Mouse (Mus musculus) E14TG2a.4 (cell line): ENCODE results near the gene Fermt2.
A peak's percentile ranks its signal among the peaks of the same experiment; 100 is the strongest.

ENCODE experiments used
- H3K27me3 ChIP-seq: 2 replicates; pipeline ENCODE4 v1.6.1; 2014; ENCODE audit warnings: low read length, control low read depth; ENCODE audit not compliant: insufficient read depth
- H3K36me3 ChIP-seq: 2 replicates; pipeline ENCODE4 v1.6.1; 2014; ENCODE audit warnings: low read length, control low read depth; ENCODE audit not compliant: insufficient read depth
- H3K4me1 ChIP-seq: replicated peaks from 2 replicates; pipeline ENCODE4 v1.6.1; 2014; ENCODE audit warnings: low read depth, low read length, control low read depth
- H3K4me3 ChIP-seq: replicated peaks from 2 replicates; pipeline ENCODE4 v1.5.1; 2014; ENCODE audit warnings: mild to moderate bottlenecking, low read length
- H3K9me3 ChIP-seq: 2 replicates; pipeline ENCODE4 v1.6.1; 2014; ENCODE audit warnings: low read length, control low read depth
- CTCF ChIP-seq: conservative IDR thresholded peaks from 2 replicates; pipeline ENCODE4 v1.5.1; 2014; ENCODE audit warnings: low read length
- NANOG ChIP-seq: IDR thresholded peaks from 2 replicates; pipeline ENCODE4 v1.6.1; 2014; ENCODE audit warnings: borderline replicate concordance, low read length, mixed read lengths
- POU5F1 ChIP-seq: IDR thresholded peaks from 2 replicates; pipeline ENCODE4 v1.6.1; 2014; ENCODE audit warnings: low read length, borderline replicate concordance

Fermt2 gene

DNA sequence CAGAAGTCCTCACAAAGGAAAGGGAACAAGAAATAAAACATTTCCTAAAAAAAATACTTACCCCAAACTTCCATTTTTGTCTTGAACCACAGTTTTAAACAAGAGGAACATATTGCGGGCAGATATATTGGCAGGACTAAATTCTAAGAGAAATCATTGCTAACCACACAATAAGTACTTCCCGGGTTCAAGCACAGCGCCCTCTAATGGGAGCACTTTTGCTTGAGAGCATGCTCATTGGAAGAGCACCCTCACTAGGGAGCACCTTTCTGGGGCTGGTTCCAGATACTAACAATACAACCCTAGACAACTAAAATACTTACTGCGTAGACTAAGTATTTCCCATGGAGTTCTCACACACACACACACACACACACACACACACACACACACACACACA is 22.5 kb upstream of the Fermt2 start:
- H3K9me3 ChIP-seq: no peaks in the 10 kb centered on the region
- H3K36me3 ChIP-seq: no peaks in the 10 kb centered on the region
- peaks cover 50% of the 10 kb centered on the region for H3K4me1 ChIP-seq
- TF ChIP-seq NANOG: no peak
- peak; percentile 48 for TF ChIP-seq CTCF
- no peak for TF ChIP-seq POU5F1
- peaks cover 23% of the 10 kb centered on the region for H3K27me3 ChIP-seq
- H3K4me3 ChIP-seq: peak overlapping the region; percentile 63

DNA sequence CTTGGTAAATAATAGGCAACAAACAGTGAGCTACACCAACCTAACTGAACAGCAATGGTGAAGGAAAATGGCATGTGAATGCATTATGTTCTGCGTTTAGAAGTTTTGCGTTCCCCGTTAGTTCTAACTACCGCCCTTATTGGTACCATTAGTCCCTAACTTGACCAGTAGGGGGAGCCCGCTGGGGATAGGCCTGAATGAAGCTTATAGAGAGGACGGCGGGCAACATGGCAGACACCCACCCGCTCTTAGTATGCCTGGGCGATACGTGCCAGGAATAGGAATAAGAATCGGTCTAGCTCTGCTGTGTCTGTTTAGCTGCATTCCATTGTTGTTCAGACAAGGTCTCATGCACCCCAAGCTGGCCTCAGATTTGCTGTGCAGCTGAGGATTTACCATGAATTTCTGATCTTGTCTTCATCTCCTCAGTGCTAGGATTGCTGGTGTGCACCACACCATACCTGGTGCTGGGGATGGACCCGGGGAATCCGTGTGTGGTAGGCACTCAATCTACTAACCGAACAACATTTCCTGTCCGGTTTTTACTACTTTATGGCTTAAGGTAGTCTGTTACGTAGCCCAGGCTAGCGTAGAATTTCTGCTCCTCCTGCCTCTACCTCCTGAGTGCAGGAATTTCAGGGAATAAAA is 21.3 kb upstream of the Fermt2 start:
- peaks cover 43% of the 10 kb centered on the region for H3K4me1 ChIP-seq
- no peak for TF ChIP-seq NANOG
- peak; percentile 85 for TF ChIP-seq CTCF
- peak overlapping the region; percentile 63 for H3K4me3 ChIP-seq
- H3K27me3 ChIP-seq: peaks cover 23% of the 10 kb centered on the region
- H3K9me3 ChIP-seq: no peaks in the 10 kb centered on the region
- H3K36me3 ChIP-seq: no peaks in the 10 kb centered on the region

DNA sequence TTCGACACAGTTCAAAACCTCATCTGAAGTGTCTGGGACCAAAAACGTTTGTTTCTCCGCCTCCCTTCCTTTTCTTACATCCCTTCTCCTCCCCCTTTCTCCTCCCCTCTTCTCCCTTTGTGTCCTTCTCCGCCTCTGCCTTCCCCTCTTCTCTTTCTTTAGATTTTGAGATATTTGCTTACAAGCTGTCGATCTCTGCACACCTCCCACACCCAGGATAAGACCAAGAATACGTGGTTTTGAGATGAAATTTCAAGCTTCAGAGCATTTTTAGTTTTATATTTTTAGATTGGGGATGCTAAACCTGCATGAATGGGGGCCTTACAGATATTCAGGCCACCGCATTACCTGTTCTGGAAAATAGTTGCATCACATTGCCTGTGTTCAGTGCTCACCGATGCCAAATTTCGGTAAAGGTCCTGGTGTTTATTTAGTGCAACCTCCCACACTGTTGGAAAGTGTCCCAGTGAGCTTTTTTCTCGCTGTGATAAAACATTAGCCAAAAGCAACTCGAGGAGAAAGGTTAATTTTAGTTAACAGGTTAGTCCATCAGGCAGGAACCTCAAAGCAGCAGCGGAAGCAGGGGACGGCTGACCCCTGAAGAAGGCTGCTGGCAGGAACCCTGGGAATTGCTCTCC is 20.2 kb upstream of the Fermt2 start:
- TF ChIP-seq CTCF: no peak
- no peak for TF ChIP-seq NANOG
- no peak for TF ChIP-seq POU5F1
- no peaks in the 10 kb centered on the region for H3K36me3 ChIP-seq
- H3K4me1 ChIP-seq: peaks cover 43% of the 10 kb centered on the region
- H3K9me3 ChIP-seq: no peaks in the 10 kb centered on the region
- H3K4me3 ChIP-seq: peak overlapping the region; percentile 63
- peaks cover 23% of the 10 kb centered on the region for H3K27me3 ChIP-seq

DNA sequence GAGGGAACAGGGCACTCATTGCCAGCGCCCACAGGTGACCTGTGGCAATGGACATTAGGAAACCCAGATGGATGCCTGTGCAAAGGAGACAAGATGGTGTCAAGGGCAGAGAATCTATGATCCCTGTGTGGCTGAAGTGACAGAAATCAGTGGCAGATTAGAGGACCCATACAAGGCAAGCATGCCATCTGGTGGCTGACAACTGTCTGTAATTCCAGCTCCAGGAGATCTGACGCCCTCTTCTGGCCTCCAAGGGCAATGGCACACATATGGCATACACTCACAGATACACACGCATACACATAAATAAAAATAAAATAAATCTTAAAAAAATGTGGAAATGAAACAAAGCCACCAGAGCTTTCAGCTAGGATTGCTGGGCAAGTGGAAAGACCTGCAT is 18.2 kb upstream of the Fermt2 start:
- Histone ChIP-seq H3K36me3 (no peaks in the 10 kb centered on the region), H3K9me3 (no peaks in the 10 kb centered on the region), H3K4me3 (no peak overlapping the region), H3K4me1 (peaks cover 38% of the 10 kb centered on the region), H3K27me3 (peaks cover 23% of the 10 kb centered on the region)
- peak; percentile 95 for TF ChIP-seq CTCF
- TF ChIP-seq POU5F1: no peak

DNA sequence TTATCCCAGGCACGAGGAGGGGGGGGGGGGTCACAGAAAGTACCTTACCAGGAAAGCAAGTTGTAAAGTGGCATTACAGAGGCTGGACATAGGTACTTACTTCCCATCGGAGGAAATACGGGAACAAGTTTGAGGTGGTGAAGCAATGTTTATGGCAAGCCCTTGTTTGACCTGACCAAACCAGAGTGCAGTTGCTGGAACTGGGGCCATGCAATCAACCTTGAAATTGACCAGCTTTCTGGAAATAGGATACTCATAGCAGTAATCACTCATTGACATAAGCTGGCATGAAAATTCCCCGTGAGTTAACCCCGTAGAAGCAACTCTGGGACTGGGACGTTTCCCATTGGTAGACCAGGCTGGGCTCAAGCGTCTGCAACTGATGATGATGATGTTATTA is 15.0 kb upstream of the Fermt2 start:
- Histone ChIP-seq H3K27me3 (peaks cover 6% of the 10 kb centered on the region), H3K9me3 (no peaks in the 10 kb centered on the region), H3K36me3 (no peaks in the 10 kb centered on the region), H3K4me3 (no peak overlapping the region), H3K4me1 (peaks cover 27% of the 10 kb centered on the region)
- TF ChIP-seq NANOG (no peak), CTCF (no peak), POU5F1 (no peak)

DNA sequence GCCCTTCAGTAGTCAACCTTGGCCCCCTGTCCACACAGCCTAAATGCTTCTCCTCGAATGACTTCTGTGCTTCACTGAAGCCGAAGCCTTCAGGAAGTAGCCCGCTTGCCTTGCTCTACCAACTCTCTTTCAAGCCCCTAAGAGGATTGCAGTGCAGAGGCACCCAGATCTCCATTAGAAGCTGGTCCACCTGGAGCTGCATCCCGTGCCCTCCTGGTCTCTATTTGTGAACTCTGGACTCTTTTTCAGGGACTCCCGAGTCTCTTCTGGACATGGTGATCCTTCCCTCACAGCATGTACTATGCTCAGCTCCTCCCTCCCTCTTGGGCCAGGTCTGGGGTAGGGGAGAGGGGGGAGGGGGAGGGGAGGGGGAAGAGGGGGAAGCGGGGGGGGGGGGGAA is 14.1 kb upstream of the Fermt2 start:
- TF ChIP-seq NANOG: no peak
- TF ChIP-seq POU5F1: no peak
- TF ChIP-seq CTCF: no peak
- peaks cover 36% of the 10 kb centered on the region for H3K4me1 ChIP-seq
- no peak overlapping the region for H3K4me3 ChIP-seq
- H3K27me3 ChIP-seq: no peaks in the 10 kb centered on the region
- no peaks in the 10 kb centered on the region for H3K36me3 ChIP-seq
- no peaks in the 10 kb centered on the region for H3K9me3 ChIP-seq

DNA sequence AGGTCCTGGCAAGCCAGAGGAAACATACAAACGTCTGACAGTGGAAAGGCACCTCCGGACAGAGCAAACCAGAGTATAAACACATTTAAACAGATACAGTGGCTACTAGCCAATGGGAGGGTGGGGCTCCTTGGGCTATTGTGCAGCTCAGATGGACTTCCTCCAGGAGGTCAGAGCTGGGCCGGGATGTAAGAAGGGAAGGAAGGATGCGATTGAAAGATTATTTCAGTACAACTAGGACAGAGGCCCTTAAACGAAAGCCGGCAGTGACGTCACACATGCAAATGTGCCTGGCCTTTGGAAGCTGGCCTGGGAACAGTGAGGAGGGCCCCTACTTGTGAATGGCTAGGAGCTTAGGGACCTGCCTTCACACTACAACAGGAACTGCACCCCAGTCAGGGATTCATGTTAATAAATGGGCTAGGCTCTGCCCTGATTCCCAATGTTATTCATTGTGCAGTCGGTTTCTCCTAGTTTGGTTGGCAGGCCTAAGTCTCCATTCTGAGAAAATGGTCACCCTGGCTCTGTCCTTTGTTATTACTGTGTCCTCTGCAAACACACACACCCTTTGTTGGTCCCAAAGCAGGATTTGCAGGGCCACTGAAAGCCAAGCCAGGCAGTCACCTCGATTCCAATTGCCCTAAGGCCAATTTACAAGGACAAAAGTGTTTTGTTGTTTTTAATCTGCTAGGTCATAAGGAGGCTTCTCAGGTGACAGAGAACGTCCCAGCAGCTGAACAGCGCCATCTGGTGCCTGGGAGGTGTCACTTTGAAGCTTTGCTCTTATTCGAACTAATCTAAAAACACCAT is 9.9 kb upstream of the Fermt2 start:
- peak overlapping the region; percentile 20; the same call in 1 of the 2 replicates for H3K4me3 ChIP-seq
- no peaks in the 10 kb centered on the region for H3K27me3 ChIP-seq
- peak; percentile 88 for TF ChIP-seq CTCF
- TF ChIP-seq POU5F1: no peak
- no peaks in the 10 kb centered on the region for H3K36me3 ChIP-seq
- peaks cover 33% of the 10 kb centered on the region for H3K4me1 ChIP-seq
- no peaks in the 10 kb centered on the region for H3K9me3 ChIP-seq
